Mouse (Mus musculus): ENCODE data around the gene Rassf4.

- TF ChIP-seq POLR2A (IDR thresholded peaks at IDR 0.05; ENCODE audit: extremely low read depth, insufficient read depth, low read length): no peak
- TF ChIP-seq CTCF (IDR thresholded peaks at IDR 0.05; ENCODE audit: low read depth, low read length): no peak
Measured at GRCm38 (mm10) chr6:116629766-116630165, 44.0 kb downstream of the Rassf4 start.

Measured in liver, adult 2 months (tissue).